Mouse (Mus musculus): ENCODE results near the gene Gna13.
A peak's percentile ranks its signal among the peaks of the same experiment; 100 is the strongest.
"Not testable (repeated sequence)": the region's sequence is repeated elsewhere in the genome, so short reads cannot be mapped to it uniquely, and the experiment has no call there.

Gene Gna13

DNA sequence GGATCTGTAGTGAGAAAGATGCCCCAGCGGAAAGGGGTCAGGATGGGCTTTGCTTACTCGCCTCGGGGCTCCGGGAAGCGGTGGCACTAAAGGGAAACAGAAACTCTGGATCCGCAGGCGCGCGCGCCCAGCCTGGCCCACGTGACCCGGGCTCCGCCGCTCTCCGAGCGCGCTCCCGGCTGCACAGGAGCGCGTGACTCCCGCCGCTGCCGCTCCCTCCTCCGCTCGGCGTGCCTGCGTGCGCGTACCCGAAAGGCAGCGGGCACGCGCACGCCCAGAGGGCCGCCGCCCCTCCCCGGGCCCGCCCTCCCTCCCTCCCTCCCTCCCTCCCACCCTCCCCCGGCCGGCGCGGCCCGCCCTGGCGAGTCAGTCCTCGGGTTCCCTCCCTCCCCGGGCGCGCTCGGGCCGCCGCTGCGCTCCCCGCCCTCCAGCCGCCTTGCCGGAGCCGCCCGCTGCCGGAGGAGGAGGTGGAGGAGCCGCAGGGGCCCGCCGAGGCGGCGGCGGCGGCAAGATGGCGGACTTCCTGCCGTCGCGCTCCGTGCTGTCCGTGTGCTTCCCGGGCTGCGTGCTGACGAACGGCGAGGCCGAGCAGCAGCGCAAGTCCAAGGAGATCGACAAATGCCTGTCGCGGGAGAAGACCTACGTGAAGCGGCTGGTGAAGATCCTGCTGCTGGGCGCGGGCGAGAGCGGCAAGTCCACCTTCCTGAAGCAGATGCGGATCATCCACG lies at the start of gene Gna13:
TSS of gene Gna13 (plus strand) at position 369 of the 728 bp plus-strand sequence.
- DNase-seq (ENCODE audit: low spot score in 2 of 2) = peak; percentile 84 to 90

DNA sequence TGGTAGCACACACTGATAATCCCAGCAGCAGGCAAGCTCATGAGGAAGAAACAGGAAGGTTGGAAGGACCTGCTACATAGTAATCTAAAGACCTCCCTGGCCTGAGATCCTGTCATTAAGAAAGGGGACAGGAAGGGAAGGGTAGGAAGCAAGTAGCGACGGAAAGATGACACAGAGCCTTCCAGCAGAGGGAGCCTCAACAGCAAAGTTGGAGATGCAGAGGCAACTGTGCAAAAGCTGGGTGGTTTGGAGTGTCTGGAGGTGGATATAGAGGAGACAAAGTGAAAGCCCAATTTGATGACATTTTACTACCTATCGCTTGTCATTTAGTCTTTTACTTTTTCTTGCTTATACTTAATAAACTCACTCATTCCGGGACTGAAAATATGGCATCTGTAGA lies 45.7 kb upstream of the Gna13 start:
- DNase-seq (ENCODE audit: low spot score in 2 of 2) = peak in 1 of 2 experiments; percentile 40

DNA sequence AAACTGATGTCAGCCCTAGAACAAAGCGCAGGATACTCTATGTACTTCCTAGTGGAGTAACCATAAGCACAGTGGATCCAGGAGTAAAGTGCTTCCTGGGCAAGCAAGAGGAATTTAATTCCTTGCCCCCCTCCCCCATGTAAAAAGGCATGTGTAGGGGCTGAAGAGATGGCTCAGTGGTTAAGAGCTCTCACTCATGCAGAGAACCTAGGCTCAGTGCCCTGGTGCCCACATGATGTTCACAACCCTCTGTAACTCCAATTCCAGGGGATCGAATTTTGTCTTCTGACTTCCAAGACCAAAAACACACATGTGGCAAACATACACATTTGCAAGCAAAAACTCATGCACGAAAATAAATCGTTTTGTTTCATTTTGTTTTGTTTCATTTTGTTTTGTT lies 43.2 kb upstream of the Gna13 start:
- DNase-seq (ENCODE audit: low spot score in 2 of 2) = no peak

DNA sequence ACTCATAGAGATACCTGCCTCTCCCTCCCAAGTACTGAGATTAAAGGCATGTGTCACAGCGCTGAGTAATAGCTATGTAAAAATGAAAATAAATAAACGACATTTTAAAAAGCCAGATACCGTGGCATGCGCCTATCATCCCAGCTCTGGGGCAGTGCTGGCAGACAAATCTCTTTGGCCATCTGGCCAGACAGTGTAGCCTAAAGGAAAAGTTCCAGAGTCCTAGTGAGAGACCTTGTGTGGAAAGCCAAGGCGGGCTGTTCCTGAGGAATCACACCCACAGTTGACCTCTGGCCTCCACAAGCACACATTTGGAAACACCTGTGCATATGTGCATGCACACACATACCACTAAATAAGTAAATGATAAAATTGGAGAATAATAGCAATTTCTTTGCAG lies 42.7 kb upstream of the Gna13 start:
- no peak for DNase-seq (ENCODE audit: low spot score in 2 of 2)

DNA sequence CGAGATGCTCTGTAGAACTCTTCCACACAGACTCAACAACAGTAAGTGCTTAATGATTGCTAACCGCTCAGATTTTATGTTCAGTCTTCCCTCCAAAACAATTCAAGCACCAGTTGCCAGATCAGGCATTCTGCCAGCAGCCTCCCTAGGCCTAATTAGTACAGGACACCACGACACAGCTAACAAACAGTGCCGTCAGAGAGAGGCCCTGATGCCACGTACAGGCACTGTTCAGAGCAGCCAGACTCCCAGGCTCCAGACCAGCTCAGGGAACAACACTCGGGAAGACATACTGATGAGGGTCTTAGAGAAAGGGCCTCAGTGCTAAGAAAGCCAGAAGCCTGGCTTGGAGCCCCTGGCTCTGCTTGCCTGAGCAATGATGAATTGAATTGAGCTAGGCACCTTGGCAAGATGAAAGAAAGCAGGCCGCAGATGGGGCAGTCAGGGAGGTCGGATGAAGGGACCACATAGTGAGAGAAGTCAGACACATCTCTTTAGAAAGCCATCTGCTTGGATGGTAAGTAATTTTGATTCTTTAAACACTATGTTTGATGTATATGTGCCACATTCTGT lies 42.2 kb upstream of the Gna13 start:
- peak; percentile 68 to 79 for DNase-seq (ENCODE audit: low spot score in 2 of 2)

DNA sequence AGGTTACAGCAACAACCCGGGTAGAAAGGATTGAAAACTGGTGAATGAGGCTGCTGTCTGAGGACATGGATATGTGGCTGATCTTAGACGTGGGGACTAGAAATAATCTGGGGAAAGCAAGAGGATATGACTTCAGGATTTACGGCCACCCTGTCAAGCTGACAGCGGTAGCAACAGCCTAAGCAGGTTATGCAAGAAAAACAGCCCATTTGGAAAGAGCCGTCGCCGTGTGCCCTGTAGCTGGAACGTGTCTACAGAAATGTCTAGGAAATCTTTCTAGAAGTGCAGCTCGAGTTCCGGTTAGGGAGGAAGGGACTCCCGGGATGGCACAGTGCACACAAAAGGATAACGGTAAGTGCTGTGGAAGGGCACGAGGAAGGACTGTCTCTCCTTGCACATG lies 36.4 kb upstream of the Gna13 start:
- DNase-seq (ENCODE audit: low spot score in 2 of 2) = no peak

DNA sequence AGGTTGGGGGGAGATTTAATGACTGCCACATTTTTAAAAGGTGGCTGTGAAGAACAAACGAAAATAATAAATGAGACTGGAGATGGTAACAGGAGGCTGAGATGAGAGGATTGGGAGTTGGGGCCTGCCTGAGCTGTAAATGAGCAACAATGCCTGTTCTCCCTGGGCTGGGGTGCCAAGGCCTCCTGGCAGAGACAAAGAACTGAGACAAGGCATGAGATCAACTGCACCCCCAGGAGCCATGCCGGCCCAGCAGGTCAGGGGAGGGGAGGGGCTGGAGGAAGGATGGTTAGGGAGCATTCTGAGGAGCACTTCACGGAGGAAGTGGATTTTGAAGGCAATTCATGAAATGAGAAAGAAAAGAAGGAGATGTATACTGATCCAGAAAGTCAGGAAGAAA lies 35.2 kb upstream of the Gna13 start:
- DNase-seq (ENCODE audit: low spot score in 2 of 2) = no peak

DNA sequence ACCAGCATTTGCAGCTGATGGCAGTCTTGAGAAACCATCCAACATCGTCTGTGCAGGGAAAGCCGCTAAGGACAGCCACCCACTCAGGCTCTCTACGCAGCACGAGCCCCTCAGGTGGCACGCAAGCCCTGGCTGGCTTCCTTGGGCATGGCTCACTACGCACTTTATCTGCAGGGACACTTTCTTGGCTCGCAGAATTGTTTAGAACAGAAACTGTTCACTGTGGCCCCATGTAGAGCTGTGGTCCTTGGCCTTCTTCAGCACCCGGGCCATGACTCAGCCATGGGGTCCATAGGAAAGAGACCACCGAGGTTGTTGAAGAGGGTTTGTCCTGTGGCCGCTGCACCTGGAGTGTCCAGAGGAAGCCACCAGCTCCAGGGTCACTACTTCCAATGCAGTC lies 34.7 kb upstream of the Gna13 start:
- DNase-seq (ENCODE audit: low spot score in 2 of 2) = no peak

DNA sequence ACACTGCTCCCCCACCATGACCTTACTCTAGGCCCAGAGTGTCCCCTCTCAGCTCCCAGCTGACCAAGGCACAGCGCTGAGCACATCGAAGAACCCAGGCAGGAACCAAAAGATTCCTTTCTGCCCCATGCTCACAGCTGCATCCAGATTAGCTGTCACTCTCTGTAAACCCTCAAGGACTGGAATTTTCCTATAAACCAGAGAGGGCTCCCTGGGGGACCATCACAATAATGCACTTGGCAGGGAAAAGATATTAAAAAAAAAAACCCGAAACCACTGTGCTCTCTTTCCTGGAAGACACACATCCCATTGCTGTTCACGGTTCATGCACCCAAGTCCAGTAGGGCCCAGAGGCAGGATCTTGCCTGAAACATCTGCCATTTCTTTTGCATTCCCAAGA lies 33.3 kb upstream of the Gna13 start:
- DNase-seq (ENCODE audit: low spot score in 2 of 2) = no peak

DNA sequence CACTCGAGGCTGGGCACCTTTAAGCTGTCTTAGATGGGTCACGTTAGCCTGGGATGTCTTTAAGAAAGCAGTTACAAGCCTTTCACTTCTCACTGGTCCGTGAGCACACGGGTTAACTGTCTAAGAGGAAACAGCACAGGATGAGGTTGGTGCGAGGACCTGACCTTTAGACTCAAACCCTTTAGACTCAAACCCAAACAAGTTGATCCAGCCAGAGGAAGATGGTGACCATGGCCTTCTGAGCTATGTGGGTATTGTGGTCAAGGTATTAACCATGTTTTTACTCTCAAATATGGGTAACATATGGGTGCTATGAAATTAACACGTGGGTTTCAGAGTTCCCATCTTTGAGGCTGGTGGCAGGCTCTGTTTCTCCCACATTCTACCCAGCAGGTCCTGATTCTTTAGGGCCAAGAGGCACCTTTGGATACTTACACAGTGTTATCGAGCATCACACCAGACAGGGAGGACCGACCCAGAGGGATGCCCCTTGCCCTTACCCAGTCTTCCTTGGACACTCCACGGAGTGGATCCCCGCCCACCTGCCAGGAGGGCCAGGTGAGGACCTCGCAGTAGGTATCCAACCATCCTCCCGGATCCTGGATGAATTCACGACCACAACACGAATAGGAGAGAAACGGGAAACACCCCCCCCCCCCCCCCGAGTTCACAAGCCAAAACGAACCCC lies 31.8 kb upstream of the Gna13 start:
- no peak for DNase-seq (ENCODE audit: low spot score in 2 of 2)

DNA sequence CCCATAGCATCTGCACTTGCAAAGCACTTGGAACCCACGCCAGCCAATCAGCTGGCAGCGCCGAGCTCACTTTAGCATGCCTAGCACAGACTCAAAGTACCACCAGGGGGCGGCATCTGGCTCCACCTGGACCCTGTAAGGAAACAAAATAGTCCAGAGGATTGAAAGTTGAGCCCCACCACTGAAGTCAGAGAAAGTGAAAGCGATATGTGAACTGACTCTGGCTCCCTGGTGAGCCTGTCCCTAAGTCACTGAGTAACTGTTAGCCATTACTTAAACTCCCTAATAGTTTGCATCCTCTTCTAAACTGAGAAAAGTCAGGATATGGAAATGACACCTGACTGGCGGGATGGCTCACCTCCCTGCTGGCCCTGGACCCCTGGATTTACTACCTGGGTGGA lies 31.2 kb upstream of the Gna13 start:
- peak; percentile 71 to 88 for DNase-seq (ENCODE audit: low spot score in 2 of 2)

DNA sequence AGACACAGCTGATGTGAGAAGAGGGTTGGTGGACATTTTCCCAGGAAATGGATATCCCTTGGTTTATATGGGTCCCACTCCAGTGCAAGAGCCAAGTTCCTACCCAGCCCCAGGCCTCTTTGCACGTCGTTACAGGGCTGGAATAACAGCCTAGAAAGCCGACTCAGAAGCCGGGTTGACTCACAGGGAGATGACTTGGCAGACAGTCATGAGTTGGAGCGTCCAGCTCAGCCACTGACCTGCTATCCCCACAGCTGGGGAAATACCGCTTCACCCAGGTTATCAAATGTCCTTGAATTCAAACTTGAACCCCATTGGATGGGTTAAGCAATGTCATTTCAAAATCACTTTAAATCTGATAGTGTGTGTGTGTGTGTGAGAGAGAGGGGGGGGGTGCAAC lies 29.9 kb upstream of the Gna13 start:
- no peak for DNase-seq (ENCODE audit: low spot score in 2 of 2)

DNA sequence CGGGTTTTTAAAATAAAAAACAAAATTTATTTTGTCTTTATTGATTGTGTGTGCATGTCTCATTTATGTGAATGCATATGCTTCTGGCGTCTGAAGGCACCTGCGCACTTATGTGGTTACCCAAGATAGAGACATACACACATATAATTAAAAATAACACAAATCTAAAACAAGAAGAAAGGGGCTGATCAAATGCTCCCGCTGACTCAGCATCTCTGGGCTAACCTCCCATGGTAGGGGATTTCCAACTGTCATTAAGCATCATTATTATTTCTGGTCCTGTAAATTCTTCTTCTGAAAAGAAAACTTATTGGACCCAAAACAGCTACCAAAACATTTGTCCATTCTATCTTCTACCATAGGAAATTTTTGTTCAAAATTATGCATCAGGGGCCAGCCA lies 27.9 kb upstream of the Gna13 start:
- DNase-seq (ENCODE audit: low spot score in 2 of 2) = no peak

DNA sequence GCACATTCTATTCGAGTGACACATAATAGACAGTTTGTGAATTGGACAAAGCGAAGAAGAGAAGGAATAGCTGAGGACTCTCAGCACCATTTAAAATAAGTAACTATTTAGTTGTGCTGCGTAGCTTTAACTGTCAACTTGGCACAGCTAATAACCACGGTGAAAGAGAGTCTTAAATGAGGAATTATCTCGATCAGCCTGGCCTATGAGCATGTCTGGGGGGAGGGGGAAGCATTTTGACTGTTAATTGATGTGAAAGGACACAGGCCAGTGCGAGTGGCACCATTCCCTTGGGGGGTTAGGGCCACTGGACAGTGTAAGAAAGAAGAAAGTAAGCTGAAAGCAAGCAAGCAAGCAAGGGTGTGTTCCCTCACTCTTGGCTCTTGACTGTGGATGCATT lies 26.7 kb upstream of the Gna13 start:
- DNase-seq (ENCODE audit: low spot score in 2 of 2) = no peak

DNA sequence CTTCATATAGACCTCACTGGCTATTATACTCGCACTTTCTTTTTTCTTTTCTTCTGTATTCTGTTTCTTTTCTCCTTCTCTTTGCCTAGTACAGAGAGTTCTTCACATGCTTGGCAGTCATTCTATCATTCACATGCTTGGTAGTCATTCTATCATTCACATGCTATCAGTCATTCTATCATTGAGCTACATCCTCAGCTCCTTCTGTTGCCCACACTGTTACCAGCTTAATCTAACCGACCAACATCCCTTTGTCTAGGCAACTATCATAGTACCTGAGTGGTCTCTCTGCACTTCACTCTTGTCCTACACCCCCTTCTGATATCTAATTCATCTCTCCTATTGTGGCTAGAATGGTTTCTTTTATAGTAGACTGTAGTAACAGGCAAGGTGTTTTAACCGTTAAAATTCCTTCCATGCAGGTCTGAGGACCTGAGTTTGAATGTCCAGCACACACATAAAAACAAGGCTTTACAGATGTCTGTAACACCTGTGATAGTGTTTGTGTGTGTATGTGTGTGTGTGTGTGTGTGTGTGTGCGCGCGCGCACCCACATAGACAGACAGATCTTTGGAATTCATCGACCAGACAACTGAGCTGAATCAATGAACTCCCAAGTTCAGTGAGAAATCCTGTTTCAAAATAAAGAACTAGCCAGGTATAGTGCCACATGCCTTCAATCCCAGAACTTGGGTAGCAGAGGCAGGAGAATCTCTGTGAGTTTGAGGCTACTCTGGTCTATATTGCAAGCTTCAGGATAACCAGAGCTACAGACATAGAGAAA lies 23.3 kb upstream of the Gna13 start:
- no peak for DNase-seq (ENCODE audit: low spot score in 2 of 2)

DNA sequence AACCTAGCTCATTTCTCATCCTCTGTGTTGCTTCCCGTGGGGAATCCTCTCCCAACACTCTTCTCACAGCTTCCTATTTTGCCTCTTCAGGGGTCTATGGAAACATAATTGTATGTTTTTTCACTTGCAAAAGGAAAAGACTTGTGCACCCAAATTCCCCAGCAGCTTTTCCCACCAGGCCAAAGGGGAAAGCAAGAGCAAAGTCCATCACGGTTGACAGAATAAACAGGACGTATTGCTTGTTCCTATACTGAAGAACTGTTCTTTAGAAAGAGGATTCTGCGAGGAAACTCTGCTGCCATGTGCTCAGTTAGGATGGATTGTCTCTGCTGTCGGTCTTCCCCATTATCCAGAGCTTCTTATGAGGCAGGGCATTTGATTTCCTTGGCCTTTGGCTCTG lies 22.1 kb upstream of the Gna13 start:
- DNase-seq (ENCODE audit: low spot score in 2 of 2) = no peak

DNA sequence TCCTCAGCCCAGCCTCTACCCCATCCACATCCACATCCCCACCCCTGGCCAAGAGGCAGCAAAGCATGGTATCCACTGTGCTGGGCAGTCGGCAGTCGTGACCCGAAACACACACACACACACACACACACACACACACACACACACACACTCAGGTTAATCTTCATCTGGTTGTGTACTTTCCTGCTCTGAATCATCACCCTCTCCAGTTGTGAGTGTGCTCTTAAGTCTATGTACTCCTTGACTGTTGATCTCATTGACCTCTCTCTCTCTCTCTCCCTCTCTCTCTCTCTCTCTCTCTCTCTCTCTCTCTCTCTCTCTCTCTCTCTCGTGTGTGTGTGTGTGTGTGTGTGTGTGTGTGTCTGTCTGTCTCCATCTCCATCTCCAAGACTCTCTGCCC lies 20.0 kb upstream of the Gna13 start:
- not testable (repeated sequence) for DNase-seq (ENCODE audit: low spot score in 2 of 2)

DNA sequence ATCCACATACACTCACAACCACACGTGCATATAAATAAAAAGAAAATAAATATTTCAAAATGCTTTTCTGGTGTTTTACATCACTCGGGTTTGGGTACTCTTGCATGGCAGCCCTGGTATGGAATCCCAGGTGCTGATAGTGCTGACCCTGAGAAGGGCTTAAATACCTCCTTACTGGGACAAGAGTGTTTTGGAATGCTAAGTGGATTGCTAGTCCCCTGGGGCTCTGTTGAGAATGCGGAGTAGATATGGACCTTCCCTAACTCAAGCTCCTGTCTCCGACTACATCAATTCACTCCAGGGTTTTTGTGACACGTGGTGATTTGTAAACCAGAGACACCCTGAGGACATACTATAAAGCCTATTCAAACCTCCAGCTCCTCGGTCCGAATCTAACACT lies 19.1 kb upstream of the Gna13 start:
- no peak for DNase-seq (ENCODE audit: low spot score in 2 of 2)

DNA sequence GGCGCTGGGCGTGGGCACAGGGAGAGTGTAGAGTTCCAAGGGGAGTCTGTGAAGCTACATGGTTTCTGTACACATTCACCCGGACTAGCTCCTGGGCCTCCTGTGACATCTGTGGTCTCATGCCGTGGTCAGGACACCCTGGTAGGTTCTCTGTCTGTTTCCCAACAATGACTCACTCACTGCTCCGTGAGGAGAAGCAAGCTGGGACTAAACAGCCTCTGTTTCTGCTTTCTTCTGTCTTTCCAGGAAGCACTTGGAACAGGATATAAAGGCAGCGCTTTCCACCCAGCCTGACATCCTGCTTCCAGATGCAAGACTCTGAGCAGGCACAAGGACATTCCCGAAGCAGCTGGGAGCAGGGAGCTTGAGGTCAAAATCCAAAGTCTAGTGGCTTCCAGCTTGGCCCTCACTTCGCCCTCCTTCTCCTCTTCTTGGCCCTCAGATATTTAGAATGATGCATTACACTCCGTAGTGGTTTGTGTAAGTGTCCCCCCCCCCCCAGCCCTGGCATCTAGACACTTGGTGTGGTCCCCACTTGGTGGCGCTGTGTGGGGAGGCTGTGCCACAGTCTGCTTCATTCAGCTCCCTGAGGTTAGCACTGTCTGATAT lies 18.5 kb upstream of the Gna13 start:
- DNase-seq (ENCODE audit: low spot score in 2 of 2) = no peak

DNA sequence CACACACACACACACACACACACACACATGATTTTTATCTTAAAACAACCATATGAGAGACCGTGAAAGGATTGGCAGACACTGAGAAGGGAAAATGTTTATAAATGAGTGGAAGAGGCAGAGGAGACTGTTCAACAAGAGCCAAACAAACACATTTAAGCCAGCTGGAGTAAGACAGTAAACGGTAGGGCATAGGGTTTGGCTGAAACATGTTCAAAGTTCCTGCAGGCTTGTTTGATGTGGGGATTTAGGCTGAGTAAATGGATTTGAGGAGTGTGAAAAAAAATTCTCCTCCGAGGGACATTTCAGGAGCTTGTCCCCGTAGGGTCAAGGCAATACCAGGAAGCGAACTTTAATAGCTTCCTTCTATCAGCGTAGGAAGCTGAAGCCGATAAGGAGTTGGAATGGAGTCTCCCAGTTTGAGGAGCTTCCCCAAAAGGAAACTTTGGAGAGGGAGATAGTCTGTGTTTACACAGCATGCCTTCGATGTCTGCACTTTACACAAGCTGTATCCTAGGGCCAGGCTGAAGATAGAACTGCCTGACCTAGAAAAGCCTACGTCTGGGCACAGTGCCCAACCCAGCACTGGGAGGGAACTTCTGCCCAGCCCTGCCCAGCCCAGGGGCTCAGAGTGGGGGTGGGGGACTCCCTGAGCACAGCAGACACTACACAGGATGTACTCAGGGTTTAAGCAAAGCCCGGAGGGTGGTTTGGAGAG lies 15.2 kb upstream of the Gna13 start:
- DNase-seq (ENCODE audit: low spot score in 2 of 2) = peak; percentile 79 to 84

DNA sequence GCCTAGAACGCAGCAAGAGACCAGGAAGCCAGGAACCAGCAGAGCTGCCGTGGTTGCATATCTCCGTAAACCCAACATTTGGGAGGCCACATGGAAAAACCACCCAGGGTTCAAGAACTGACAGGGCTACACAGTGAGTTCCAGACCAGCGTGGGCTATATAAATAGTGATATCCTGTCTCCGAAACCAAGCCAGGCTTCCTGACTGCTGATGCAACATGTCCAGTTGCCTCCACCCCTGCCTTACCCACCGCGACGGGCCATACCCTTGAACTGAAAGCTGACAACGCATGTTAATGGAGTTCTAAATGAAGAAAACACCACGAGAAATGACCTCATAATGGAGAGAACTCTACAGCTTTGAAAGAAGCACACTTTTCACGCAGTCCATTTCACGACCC lies 14.2 kb upstream of the Gna13 start:
- no peak for DNase-seq (ENCODE audit: low spot score in 2 of 2)

All from frontal cortex, postnatal 10 days (tissue).